Mouse (Mus musculus) hindbrain, embryonic 13.5 days (tissue): ENCODE results near the gene Smok2a. TPM values are rescaled to one million over a fixed set of nuclear protein-coding genes. Genes with fewer than 3 reads are reported as not detected.
"Not testable (repeated sequence)": the region's sequence is repeated elsewhere in the genome, so short reads cannot be mapped to it uniquely, and the experiment has no call there.

Experiments
- ATAC-seq: fragments of 200-750 bp; cut with Nextera tagmentation; 2 replicates; pipeline ENCODE4 v1.8.0; 2017; ENCODE audit warnings: moderate TSS enrichment; ENCODE audit not compliant: low FRiP score
- H3K27ac ChIP-seq: fragments of 300-500 bp; sonication (generic); 2 replicates; pipeline ENCODE4 v1.5.1; 2015; ENCODE audit warnings: inconsistent platforms, mild to moderate bottlenecking, moderate library complexity
- H3K27me3 ChIP-seq: fragments of 300-500 bp; sonication (generic); 2 replicates; pipeline ENCODE4 v1.6.1; 2015; ENCODE audit warnings: mild to moderate bottlenecking, inconsistent platforms
- H3K36me3 ChIP-seq: fragments of 300-500 bp; sonication (generic); 2 replicates; pipeline ENCODE4 v1.6.1; 2015; ENCODE audit warnings: mild to moderate bottlenecking, inconsistent platforms
- H3K4me1 ChIP-seq: fragments of 300-500 bp; sonication (generic); replicated peaks from 2 replicates; pipeline ENCODE4 v1.6.1; 2015; ENCODE audit warnings: inconsistent platforms
- H3K4me2 ChIP-seq: fragments of 300-500 bp; sonication (generic); 2 replicates; pipeline ENCODE4 v1.6.1; 2015; ENCODE audit warnings: inconsistent platforms, mild to moderate bottlenecking, moderate library complexity
- H3K4me3 ChIP-seq: fragments of 300-500 bp; sonication (generic); 2 replicates; pipeline ENCODE4 v1.5.1; 2015; ENCODE audit warnings: mild to moderate bottlenecking, inconsistent platforms
- H3K9ac ChIP-seq: fragments of 300-500 bp; sonication (generic); 2 replicates; pipeline ENCODE4 v1.6.1; 2015; ENCODE audit warnings: mild to moderate bottlenecking, inconsistent platforms
- H3K9me3 ChIP-seq: fragments of 300-500 bp; sonication (generic); 2 replicates; pipeline ENCODE4 v1.6.1; 2016; ENCODE audit warnings: inconsistent platforms
- WGBS: fragments of 180-500 bp; shearing (Covaris S2); methylation state at CpG from one replicate; pipeline ENCODE4 v1.1.7; 2015; 5-methylcytosine and 5-hydroxymethylcytosine counted together
- polyA plus RNA-seq: library from polyadenylated mRNA; unstranded; fragments of >200 nt; fragmentation: Nextera tagmentation; extraction: Ambion mirVana; gene quantifications from 2 replicates; pipeline ENCODE4 v1.2.1, GENCODE M21; 2015

Smok2a gene
- polyA plus RNA-seq, 1 experiment from 2014 or later = not detected

GRCm38 (mm10) chr17:13196486-13196885, 24.5 kb upstream of the Smok2a start:
- ATAC-seq, H3K27me3 ChIP-seq, H3K4me2 ChIP-seq, H3K4me1 ChIP-seq, H3K9ac ChIP-seq, H3K4me3 ChIP-seq, H3K27ac ChIP-seq, H3K36me3 ChIP-seq: not testable (repeated sequence)
- peaks cover 61% of the 10 kb centered on the region for H3K9me3 ChIP-seq
- 70% methylated on average over 4 of the region's 4 CpGs for WGBS

DNA sequence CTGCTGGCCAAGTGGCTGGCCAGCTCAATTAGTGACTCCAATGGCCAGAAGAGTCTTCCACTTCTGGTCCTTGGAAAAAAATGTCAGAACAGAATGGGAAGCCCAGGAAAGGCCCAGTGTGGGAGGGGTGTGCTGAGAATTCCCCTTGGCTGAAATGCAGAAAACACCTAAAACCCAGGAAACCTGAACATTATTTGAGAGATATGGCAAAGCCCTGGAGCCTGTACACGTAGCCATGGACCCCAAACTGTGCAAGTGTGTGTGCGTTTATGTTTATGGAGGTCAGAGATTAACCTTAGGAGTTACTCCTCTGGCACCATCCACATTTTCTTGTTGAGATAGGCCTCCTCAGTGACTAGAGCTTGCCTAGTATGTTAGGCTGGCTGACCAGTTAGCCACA, 22.2 kb upstream of the Smok2a start:
- H3K27me3 ChIP-seq, H3K36me3 ChIP-seq, ATAC-seq, H3K4me1 ChIP-seq, H3K27ac ChIP-seq, H3K4me3 ChIP-seq, H3K9ac ChIP-seq, H3K4me2 ChIP-seq: not testable (repeated sequence)
- 89% methylated on average over 2 of the region's 2 CpGs for WGBS
- H3K9me3 ChIP-seq = peaks cover 52% of the 10 kb centered on the region

DNA sequence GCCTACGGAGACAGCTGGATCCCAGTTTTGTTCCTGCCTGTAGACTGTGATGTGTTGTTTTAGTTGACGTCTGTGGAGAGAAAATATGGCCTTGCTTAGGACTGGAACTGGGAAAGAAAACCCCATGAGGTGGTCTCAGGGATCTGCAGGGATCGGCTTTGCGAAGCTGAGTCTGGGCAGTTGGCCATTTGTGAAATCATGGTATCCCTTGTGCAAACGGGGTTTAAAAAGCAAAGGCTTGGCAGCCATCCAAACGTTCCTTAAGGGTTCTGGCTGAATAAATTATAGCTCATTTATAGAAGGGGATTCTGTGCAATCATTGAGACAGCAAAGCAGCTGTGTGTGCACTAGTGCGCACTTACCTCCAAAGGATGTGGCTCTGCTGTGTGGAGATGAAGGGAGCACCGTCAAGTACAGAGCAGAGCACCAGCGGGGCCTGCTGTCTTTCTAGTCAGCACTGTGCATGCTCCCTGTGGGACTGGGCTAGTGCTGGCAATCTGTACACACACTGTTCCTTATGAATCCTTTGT, 21.0 kb upstream of the Smok2a start:
- not testable (repeated sequence) for H3K9ac ChIP-seq, H3K4me2 ChIP-seq, H3K27me3 ChIP-seq, H3K4me1 ChIP-seq, H3K4me3 ChIP-seq, H3K36me3 ChIP-seq, H3K27ac ChIP-seq
- 79% methylated on average over 8 of the region's 9 CpGs for WGBS
- H3K9me3 ChIP-seq = peaks cover 45% of the 10 kb centered on the region
- ATAC-seq = peak; percentile 79

GRCm38 (mm10) chr17:13201551-13201950, 19.4 kb upstream of the Smok2a start:
- not testable (repeated sequence) for H3K27ac ChIP-seq, H3K36me3 ChIP-seq, ATAC-seq, H3K4me1 ChIP-seq, H3K9ac ChIP-seq, H3K4me3 ChIP-seq, H3K4me2 ChIP-seq, H3K27me3 ChIP-seq
- WGBS = 91% methylated on average over 4 of the region's 4 CpGs
- H3K9me3 ChIP-seq = peaks cover 41% of the 10 kb centered on the region

DNA sequence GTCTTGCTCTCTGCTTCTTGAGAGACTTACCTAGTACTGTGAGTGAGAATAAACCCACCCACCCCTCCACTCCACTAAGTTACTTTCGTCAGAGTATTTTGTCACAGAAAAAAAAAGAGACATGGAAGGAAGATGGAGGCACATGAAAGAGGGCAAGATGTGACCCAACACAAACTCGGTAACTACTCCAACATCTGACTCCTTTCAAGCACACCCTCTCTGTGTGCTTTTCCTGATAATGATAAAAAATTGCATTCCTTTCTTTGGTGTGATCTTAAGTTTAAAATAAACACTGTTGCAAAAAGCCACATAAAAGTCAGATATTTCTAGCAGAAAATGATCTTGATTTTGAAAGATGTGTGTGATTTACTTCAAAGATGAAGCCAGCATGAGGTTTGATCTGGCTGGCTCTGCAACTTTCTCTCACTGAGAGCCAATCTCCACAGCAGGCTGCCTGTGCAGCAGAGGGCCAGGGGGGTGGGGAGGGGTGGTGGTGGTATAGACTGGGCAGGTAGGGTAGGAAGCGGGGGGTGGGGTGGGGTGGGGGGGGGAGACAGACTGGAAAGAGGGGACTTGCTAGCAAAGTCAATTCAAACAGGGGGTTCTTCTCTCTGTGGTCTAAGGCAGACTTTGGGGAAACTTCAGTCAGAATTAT, 18.4 kb upstream of the Smok2a start:
- not testable (repeated sequence) for H3K4me1 ChIP-seq, ATAC-seq, H3K27ac ChIP-seq, H3K4me2 ChIP-seq, H3K27me3 ChIP-seq, H3K9ac ChIP-seq, H3K36me3 ChIP-seq, H3K4me3 ChIP-seq
- peaks cover 50% of the 10 kb centered on the region for H3K9me3 ChIP-seq
- 85% methylated on average over 2 of the region's 3 CpGs for WGBS

DNA sequence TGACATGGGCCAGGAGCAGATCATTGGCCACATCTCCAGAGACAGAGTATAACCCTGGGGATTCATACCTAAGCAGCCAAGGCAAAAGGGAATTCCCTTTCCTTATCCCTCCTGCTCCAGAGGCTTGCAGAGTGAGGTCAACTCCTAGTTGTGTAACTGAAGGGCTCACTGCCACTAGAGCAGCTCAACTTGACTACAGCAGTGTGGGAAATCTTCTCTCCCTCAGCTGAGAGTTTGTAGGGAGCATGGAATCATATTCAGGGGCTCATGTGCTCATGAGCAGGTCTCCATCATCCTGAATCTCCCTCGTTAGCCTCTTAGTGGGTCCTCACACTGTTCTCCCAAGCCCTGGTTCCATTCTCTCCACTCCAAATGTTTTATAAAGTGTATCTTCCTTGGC, 15.7 kb upstream of the Smok2a start:
- H3K27ac ChIP-seq, H3K4me2 ChIP-seq, H3K36me3 ChIP-seq, H3K4me1 ChIP-seq, H3K9ac ChIP-seq, ATAC-seq, H3K27me3 ChIP-seq, H3K4me3 ChIP-seq: not testable (repeated sequence)
- 74% methylated on average over 1 of the region's 1 CpGs for WGBS
- H3K9me3 ChIP-seq = peaks cover 56% of the 10 kb centered on the region

DNA sequence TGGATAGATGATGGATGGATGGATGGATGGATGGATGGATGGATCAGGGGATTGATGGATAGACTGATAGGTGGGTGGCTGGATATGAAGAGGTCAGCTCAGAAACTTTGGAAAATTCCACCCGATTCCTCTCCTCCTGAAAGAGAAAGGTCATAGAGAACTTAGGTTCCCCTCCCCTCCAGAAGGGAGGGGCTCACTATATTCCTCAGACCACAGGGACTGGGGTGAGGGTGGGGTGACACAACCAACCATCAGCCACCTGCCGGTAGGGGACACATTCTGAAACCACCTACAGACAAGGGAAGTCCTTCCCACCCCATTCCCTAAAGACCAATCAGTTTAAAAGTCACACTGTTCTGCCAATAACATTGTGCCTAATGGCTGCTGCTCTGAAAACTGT, 14.5 kb upstream of the Smok2a start:
- WGBS = 88% methylated on average over 2 of the region's 2 CpGs
- no peaks in the 10 kb centered on the region for H3K27me3 ChIP-seq
- no peak overlapping the region for H3K27ac ChIP-seq
- 0 out of 2 replicates have a peak, but pooled peaks cover 3% of the 10 kb centered on the region for H3K36me3 ChIP-seq
- no peak overlapping the region for H3K4me2 ChIP-seq
- H3K9me3 ChIP-seq = peaks cover 55% of the 10 kb centered on the region
- H3K9ac ChIP-seq = no peak overlapping the region
- H3K4me1 ChIP-seq = no peaks in the 10 kb centered on the region
- H3K4me3 ChIP-seq = no peak overlapping the region
- ATAC-seq = peak; percentile 35; the same call in 1 of the 2 replicates

DNA sequence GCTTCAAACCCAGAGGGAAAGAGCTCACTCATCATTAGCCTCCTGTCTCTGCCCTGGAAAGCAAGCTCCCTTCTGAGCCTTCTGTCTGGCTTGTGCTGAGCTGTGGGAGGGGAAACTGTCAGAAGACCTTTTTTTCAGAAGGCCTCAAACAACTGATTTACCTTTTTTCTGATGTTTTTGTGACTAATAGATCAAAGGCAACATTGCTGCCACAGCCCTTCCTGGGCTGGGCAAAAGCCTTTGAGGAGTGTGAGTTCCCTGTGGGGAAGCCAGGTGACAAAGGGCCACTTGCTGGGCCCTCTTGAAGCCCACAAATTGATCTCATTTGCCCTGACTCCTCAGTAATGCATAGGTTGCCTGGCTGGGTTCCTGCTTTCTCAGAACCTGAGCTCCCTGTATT, 12.5 kb upstream of the Smok2a start:
- not testable (repeated sequence) for H3K4me1 ChIP-seq, H3K4me2 ChIP-seq, H3K9ac ChIP-seq, H3K4me3 ChIP-seq, H3K27me3 ChIP-seq, H3K36me3 ChIP-seq, ATAC-seq, H3K27ac ChIP-seq
- peaks cover 69% of the 10 kb centered on the region for H3K9me3 ChIP-seq

DNA sequence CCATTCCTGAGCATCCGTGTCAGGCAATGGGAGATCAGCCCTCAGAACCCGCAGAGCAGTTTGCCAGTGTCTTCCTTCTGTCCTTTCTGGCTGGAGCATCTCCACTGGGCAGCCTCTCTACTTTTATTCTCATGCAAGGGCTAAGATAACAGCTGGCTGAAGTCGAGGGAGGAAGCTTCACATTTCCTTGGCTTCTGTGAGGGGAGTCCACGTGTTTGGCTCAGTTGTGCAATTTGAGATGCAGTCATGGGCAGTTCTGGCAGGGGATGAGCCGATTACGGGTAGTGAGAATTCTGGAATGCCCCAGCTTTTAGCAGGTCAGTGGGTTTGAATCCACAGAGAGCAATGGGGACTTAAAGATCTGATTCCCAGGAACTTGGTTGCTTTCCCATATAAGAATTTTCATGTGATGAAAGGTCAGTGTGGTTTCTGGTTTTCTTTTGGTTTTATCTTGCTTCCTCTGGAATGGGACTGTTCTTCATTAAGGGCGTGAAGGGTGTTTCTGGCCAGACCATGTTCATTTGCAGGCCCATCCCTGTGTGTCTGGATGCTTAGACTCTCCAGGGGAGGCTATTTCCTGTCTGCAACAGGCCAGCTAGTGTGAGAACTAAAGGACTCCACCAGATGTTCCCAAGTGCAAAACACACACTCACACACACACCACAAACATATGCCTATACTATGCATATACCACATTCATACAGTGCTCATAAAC, 8.7 kb upstream of the Smok2a start:
- Histone ChIP-seq H3K27me3 (no peaks in the 10 kb centered on the region), H3K4me2 (no peak overlapping the region), H3K9ac (no peak overlapping the region), H3K36me3 (no peaks in the 10 kb centered on the region; the same call in 1 of the 2 replicates), H3K27ac (no peak overlapping the region), H3K9me3 (peaks cover 88% of the 10 kb centered on the region), H3K4me1 (no peaks in the 10 kb centered on the region), H3K4me3 (no peak overlapping the region)
- no peak for ATAC-seq
- WGBS = 75% methylated on average over 7 of the region's 7 CpGs

GRCm38 (mm10) chr17:13214169-13214568, 6.8 kb upstream of the Smok2a start:
- Histone ChIP-seq H3K9me3 (peaks cover 96% of the 10 kb centered on the region), H3K4me3 (no peak overlapping the region), H3K4me2 (no peak overlapping the region), H3K4me1 (no peaks in the 10 kb centered on the region), H3K9ac (no peak overlapping the region), H3K27me3 (no peaks in the 10 kb centered on the region), H3K27ac (no peak overlapping the region), H3K36me3 (no peaks in the 10 kb centered on the region; the same call in 1 of the 2 replicates)
- ATAC-seq = no peak
- 63% methylated on average over 4 of the region's 4 CpGs for WGBS

GRCm38 (mm10) chr17:13215595-13215994, 5.4 kb upstream of the Smok2a start:
- H3K9ac ChIP-seq = no peak overlapping the region
- H3K27ac ChIP-seq = no peak overlapping the region
- 87% methylated on average over 2 of the region's 2 CpGs for WGBS
- H3K27me3 ChIP-seq = no peaks in the 10 kb centered on the region
- ATAC-seq = no peak
- peaks cover 94% of the 10 kb centered on the region for H3K9me3 ChIP-seq
- H3K36me3 ChIP-seq = no peaks in the 10 kb centered on the region; the same call in 1 of the 2 replicates
- no peak overlapping the region for H3K4me2 ChIP-seq
- H3K4me3 ChIP-seq = no peak overlapping the region
- H3K4me1 ChIP-seq = no peaks in the 10 kb centered on the region

- not testable (repeated sequence) for H3K4me3 ChIP-seq, H3K4me2 ChIP-seq, H3K27me3 ChIP-seq, ATAC-seq, H3K27ac ChIP-seq, H3K36me3 ChIP-seq, H3K4me1 ChIP-seq, H3K9ac ChIP-seq
- H3K9me3 ChIP-seq = peaks cover 91% of the 10 kb centered on the region
- WGBS = 87% methylated on average over 2 of the region's 2 CpGs
Measured at GRCm38 (mm10) chr17:13221921-13222320, 933 bp downstream of the Smok2a start.

DNA sequence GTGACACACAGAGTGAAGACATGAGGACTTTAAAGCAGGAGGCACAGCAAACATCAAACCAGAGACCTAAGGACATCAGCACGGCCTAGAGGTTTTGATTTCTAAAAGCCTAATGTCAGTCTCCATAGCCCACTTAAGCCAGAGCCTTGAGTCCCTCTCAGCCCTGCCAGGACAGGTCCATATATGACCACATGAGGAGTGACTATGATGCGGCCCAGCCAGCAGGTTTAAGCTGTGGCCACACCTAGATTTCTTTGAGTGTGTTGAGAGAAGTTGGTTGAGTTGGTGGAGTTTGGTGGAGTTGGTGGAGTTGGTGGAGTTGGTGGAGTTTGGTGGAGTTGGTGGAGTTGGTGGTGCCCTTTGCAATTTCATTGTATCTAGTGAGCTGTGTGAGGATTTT, 9.0 kb downstream of the Smok2a start, which contains the start of gene Smok2b:
Smok2b (plus strand) TSS at position 301 of the 400 bp plus-strand sequence.
- H3K27me3 ChIP-seq, ATAC-seq, H3K4me3 ChIP-seq, H3K4me2 ChIP-seq, H3K9ac ChIP-seq, H3K4me1 ChIP-seq, H3K27ac ChIP-seq, H3K36me3 ChIP-seq: not testable (repeated sequence)
- 81% methylated on average over 2 of the region's 2 CpGs for WGBS
- peaks cover 95% of the 10 kb centered on the region for H3K9me3 ChIP-seq
